Mouse (Mus musculus): ENCODE measurements around the gene Suds3.

Suds3 gene

DNA sequence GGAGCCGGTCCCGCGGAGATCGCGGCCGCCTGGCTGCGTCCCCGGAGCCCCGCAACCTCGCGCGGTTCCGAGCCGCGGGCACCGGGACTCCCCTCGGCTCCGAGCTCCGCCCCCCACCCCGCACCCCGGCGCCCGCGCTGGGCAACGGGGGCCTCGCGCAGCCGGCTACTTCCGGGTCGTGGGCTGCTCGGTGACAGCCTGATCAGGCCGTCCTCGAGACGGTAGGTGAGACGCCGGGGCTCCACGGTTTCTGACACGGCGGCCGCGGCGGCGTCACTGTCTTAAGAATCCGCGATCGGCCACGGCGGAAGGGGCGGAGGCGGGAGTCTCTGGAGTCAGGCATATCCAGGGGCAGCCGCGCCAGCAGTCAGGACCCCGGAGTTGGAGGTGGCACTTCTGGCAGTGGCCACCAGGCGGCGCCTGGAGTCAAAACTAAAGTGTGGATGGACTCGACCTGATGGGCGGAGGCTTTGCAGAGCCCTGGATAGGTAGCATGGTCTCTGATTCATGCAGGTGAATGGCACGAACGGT lies at the start of gene Suds3:
Gene Suds3 (minus strand): TSS at position 278 of the 531 bp plus-strand sequence.
- DNase-seq (ENCODE audit: extremely low spot score, low read depth, low spot score) = peak; percentile 80

DNA sequence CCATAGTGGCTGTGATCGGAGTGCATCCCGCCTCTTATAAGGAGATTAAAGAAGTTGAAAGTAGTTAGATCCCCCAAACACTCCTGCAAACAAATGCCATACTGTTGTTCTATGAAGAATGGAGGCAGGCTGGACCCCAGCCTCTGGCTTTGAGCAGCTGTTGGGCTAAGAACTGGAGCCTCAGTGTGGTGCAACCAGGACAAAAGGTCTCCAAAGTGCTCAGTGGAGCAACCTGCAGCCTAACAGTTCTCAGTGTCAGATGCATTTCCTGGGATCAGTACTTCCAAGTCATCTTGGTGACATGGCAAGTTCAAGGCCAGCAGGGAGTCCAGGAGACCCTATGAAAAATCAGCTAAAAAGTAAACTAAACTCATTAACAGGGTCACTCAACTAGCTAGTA lies 49.0 kb upstream of the Suds3 start:
- no peak for DNase-seq (ENCODE audit: extremely low spot score, low read depth, low spot score)

DNA sequence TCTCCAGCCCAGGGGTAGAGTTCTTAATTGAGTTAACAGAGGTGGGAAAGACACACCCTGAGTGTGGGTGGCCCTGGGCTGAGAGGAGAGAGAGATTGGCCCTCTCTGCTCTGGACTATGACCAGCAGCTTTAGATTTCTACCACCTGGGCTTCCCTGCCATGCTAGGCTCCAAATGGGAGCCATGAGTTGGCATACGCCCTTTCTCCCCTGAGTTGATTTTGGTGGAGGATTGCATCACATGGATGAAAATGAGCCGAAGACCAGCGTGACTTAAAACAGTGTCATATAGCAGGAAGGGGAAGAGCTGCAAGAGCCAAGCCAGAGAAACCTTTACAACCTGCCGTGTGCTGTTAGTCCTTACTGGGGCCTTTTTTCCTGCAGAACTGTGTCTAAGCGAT lies 48.6 kb upstream of the Suds3 start:
- no peak for DNase-seq (ENCODE audit: extremely low spot score, low read depth, low spot score)

DNA sequence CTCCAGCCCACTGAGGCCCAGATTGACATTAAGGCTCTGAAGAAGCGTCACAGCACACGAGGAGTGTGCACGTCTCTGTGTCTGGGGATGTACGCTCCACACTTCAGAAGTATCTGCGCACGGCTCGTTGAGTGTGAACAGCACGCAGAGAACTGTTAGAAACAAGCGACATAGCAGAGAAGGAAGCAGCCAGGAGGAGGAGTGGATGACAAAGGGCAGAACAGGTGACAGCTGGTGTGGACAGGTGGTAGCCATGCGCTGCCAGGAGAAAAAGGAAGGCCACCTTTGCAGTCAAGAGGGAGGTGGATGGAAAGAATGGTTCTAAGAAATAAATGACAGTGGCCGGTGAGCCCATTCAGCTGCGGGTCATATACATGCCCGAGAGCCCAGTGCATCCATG lies 47.9 kb upstream of the Suds3 start:
- no peak for DNase-seq (ENCODE audit: extremely low spot score, low read depth, low spot score)

DNA sequence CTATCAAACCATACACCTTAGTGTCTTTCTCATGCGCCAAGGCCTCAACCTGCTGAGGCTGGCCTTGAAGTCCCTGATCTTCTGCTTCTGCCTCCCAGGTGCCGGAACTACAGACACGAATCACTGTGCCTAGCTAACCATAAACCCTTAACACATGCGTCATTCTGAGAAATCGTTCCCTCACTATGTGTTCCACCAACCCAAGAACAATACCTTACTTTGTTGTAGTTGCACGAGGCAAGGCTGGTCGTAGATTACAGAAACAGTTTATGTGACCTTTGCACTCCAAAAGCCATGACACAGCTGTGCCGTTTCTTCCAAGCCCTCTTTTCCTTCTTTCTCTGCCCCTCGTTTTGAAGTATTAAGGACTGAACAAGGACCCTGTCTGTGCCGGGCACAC lies 44.6 kb upstream of the Suds3 start:
- no peak for DNase-seq (ENCODE audit: extremely low spot score, low read depth, low spot score)

DNA sequence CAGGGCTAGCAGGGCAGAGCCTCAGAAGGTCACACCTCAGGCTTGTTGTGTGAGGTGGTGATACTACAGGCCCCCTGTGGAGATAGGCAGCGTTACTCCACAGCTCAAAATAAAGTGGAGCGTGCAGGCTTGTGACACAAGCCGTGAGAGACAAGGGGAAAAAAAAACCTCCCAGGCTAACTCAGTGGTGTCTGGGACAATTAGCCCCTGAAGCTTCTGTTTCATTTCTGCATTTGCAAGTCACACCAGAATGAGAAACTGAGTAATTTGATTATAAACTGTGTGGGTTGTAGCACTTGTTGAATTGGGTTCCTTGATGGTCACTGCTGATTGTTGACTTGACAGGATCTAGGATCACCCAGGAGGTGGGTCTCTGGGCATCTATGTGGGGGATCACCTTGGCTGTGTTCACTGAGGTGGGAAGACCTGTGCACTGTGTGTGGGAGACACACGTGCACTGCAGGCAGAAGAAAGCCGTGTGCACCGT lies 43.9 kb upstream of the Suds3 start:
- DNase-seq (ENCODE audit: extremely low spot score, low read depth, low spot score) = no peak

DNA sequence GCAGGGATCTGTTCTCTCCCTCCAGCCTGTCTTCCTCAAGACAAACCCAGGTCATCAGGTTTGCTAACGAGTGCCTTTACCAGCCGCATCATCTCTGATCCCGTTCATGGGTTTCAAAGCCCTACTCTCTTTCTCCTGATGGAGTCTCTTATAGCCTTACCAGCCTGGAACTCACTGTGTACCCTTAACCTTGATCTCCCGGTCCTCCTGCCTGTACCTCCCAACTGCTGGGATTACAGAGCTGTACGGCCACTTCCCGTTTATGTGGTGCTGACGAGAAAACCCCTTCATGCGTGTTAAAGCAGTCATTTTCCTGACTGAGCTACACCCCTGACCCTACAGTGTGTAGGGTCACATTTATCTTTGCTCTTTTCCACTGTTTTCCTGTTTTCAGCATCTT lies 43.4 kb upstream of the Suds3 start:
- no peak for DNase-seq (ENCODE audit: extremely low spot score, low read depth, low spot score)

DNA sequence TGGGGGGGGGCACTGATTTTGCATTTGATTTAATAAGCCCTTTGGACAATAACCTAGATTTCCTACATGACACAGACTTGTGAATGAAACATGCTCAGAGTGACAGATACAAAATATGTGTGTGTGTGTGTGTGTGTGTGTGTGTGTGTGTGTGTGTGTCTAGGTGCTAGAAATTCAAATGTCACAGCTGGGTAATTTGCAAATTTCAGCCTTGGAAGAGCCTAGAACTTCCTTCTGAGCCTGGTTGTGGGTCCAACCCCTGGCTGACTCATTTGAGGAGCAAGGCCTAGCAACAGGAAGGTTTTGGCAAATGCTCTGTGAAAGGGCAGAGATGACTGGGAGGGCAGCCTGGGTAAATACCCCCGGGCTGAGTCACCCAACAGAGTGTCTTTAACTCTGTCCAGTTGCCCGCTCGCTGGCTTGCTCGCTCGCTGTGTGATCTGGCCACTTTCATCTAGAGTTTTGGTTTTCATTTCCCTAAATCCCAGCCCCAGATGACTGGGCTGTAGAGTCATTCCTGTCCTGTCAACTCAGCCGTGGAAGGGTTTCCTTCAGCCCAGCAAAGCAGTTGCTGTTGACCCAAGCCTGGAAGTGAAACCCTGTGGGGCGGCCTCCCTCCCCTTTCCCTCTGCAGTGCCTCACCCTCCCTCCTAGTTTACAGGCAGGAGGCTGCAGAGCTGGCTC lies 42.6 kb upstream of the Suds3 start:
- DNase-seq (ENCODE audit: extremely low spot score, low read depth, low spot score) = no peak

DNA sequence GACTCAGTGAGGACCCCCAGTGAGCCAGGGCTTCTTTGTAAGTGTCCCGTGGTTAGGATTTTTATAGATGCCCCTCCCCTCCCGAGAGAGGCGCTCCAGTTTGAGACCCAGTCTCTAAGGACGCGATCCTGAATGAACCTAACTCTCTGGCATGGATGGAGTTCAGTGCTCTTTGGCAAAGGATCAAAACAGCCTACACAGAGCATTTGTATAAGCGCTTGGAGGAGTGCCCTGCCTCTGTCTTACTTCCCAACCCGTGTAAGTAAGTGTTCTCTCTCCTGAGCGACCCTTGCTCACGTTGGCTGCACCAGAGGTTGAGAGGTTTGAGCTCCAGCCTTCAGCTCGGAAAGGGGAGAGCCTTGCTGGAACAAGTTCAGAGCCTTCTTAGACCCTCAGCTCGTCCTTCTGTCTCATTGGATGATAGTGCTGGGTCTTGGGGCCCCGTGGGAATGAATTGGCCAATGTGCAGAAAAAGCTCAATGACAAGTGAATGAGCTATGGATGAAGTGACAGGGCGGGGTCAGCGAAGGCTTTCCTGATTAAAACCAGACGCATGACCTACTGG lies 37.7 kb upstream of the Suds3 start:
- no peak for DNase-seq (ENCODE audit: extremely low spot score, low read depth, low spot score)

DNA sequence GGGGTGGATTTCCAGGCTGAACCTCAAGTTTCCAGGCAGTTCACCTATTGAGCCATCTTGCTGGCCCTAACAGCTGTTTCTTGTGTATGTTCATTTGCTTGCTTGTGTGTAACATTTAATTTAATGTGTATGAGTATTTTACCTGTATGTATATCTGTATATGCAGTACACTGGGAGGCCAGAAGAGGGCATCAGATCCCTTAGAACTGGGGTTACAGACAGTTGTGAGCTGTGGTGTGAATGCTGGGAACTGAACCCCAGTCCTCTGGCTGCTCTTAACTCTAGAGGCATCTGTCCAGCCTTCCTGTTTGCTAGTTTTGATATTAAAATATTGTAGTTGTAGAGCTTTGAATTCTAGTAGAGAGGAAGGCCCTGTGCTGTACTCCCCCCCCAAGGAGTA lies 37.0 kb upstream of the Suds3 start:
- no peak for DNase-seq (ENCODE audit: extremely low spot score, low read depth, low spot score)

DNA sequence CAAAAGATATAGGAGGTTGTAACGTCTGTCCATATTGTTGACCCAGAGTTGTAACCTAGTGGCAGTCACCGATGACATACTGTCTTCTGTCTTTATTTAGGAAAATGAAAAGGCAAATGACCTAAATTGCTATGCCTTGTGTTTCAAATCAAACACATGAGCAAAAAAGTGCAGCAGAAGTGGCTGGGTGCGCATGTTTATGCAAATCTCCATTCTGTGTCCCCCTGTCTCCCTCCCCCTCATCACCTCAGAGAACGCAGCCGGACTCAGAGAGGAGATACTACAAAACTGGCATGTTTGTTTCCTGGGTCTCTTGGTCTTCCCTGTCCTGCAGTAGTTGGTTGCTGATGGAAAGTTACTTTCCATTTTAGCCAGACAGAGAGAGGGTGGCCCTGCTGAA lies 34.2 kb upstream of the Suds3 start:
- no peak for DNase-seq (ENCODE audit: extremely low spot score, low read depth, low spot score)

DNA sequence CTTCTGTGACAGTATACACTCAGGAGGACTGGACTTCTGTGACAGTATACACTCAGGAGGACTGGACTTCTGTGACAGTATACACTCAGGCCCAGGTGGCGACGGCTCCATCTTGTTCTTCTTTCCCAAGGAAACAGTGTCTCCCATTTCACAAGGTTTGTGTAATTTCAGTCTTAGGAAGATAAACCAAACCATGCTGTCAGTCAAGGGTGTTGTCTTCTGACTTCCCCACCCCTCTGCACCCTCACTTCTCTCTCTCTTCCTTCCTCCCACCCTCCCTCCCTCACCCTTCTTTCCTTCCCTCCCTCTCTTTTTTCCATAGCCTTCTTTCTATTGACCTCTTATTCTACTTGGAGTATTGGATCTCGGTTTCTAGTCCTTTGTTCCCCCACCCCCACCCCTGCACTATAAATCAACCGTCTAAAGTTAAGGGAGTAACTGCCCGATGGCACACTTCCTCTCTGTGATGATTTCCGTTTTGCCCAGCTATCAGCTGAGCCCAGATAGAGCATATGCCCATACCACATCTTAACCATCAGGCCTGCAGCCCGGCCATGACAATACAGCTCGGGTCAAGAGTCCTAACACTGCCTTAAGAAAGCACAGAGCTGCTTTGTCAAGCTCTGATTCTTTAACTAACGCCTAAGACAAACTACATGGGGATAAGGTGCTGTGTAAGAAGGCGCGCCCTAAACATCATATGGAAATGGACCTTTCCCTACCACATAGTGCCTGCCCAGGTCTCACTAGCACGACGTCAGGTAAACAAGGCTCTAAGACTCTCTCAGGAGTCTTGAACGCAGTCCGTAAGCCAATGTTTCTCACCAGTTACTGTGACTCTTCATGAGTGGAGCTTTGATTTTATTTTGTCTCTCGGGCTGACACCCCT lies 33.4 kb upstream of the Suds3 start:
- DNase-seq (ENCODE audit: extremely low spot score, low read depth, low spot score) = no peak

DNA sequence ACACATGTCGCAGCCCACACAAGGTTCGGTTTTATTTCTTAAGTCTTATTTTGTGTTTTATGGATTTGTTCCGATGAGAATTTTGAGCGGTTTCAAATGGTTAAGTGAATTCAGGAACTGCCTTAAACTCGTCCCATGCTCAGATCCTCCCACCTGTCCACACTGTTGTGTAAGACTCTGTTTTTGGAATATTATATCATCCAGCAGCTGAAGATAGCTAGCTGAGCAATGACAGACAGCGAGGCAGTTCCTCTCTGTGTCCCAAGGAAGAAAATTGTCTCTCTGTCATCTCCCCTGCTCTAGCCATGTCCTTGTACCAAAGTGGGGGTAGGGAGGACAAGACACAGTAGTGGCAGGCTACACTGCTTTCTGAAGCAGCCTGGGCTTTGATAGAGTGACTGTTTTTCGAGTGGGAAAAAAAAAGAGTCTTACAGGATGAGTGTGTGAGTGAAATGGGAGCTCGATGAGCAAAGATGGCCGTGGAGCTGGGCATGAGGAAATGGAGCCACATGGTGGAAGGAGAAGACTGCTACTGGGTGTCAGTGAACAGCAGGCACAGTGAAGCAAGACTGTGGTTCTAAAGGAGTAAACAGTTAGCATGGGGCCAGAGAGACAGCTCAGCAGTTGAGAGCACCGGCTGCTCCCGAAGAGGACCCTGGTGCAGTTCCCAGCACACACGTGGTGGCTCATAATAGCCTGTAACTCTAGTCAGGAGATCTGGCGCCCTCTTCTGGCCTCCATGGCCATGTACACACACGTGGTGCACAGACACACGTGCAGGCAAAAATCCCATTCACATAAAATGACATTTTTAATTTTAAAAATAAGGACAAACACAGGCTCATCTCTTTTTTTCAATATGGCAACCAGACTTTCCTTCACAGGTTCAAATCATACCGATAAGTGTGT lies 31.5 kb upstream of the Suds3 start:
- no peak for DNase-seq (ENCODE audit: extremely low spot score, low read depth, low spot score)

DNA sequence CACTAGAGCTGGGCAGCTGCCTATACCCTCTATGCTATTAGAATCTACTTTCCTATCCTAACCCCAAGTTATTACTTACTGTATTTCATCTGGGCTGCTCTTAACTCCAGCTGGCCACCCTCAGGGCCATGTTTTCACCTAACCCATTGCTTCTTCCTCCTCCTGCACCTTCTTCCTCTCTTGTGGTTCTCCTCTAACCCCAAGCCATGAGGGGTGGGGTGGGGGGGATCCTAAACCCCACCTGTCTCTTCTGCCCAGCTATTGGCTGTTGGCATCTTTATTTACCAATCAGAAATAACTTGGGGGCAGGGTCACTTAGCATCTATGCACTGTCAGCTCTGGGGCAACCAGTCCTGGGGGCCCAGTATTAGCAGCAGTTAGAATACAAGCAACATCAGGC lies 30.3 kb upstream of the Suds3 start:
- no peak for DNase-seq (ENCODE audit: extremely low spot score, low read depth, low spot score)

DNA sequence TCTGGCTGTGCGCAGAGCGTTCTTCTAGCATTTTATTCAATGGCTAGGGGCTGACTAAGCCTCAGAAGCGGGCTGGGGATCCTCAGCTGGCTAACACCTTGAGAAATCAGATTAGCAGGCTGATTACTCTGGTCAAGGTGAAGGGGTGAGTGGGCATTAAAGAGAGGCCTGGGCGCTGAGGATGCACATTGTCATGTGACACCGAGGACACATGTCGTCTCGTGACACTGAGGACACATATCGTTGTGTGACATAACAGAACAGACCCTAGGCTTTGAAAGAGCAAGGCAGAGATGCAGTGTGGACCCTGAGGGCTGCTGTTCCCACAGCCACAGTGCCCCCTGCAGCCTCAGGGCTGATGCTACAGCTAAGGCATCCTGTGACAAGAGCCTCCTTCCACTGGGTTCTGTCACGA lies 27.8 kb upstream of the Suds3 start:
- DNase-seq (ENCODE audit: extremely low spot score, low read depth, low spot score) = no peak

DNA sequence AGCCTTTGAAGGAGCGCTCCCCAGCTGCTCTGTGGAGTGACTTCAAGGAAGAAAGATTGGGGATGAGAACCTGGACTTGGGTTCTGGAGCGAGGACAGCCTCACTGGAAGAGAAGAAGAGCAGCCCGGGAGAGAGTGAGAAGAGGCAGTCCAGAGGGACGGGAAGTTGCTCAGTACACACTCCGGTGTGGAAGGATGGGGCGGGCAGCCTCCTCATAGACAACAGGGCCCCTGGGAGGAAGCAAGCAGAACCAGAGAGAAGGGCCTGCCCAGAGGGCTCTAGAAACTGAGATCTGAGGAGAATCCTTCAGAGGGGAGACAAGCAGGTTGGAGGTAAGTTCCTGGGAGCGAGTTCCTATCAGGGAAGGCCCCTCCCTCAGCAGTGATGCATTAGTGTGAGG lies 24.5 kb upstream of the Suds3 start:
- DNase-seq (ENCODE audit: extremely low spot score, low read depth, low spot score) = no peak

DNA sequence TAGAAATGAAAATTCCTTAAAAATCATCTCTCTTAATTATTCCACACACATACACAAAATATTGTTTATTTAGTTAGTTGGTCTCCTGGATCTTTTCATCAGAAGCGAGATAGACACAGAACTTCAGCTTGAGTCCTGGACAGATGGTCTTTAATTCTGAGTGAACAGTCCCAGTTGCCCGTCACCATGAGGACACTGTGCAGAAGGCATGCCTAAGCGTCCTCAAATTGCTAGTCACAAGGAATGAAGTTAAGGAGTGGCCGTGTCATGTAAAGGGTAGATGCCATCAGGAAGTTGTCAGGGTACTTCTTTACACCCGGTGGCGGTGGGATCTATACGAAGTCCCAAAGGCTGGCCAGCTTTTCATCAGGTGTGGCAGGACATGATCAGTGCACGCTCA lies 23.9 kb upstream of the Suds3 start:
- DNase-seq (ENCODE audit: extremely low spot score, low read depth, low spot score) = no peak

DNA sequence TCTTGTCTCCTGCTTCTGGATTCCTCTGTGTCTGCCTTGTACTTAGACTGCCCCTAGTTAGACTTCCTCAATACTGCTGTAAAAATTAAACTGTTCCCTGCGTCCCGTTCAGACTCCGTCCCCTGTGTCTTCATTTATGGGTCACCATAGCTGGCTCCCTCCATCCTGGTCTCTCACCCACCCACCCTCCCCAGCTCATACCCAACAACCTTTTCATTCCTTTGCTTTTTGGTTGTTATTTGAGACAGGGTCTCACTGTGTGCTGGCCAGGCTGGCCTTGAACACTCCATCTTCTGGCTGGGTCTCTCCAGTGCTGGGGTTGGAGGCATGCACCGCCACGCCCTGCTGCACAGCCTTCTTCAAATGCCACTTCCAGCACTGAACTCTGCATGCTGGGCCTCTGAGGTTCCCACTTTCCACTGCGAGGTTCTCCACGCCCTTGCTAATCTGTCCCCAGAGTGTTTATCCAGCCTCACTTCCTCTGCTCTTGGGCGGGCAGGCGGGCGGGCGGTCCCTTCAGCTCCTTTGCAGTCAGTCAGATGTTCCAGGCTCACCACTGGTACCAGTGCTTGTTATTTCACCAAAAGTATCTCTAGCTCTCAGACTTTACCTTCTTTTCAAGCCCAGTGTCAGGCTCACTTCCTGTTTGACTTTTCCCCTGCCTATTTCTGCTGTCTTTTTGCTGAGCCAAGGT lies 22.5 kb upstream of the Suds3 start:
- DNase-seq (ENCODE audit: extremely low spot score, low read depth, low spot score) = no peak

DNA sequence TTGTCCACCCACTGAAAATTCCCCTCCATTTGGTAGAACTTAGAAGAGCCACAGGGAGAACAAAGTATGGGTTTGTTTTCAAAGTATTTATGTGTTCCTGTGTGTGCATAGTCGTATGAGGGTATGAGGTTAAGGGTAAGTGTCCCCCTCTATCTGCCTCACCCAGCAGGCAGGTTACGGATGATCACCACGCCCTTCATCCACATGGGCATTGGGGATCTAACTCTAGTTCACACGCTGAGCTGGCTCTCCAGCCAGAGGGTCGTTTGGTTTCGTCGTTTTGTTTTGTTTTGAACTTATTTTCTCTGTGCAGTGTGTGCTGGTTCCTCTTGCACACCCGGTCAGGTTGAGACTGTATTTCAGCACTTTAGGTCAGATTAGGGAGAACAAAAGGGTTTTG lies 21.7 kb upstream of the Suds3 start:
- DNase-seq (ENCODE audit: extremely low spot score, low read depth, low spot score) = no peak

DNA sequence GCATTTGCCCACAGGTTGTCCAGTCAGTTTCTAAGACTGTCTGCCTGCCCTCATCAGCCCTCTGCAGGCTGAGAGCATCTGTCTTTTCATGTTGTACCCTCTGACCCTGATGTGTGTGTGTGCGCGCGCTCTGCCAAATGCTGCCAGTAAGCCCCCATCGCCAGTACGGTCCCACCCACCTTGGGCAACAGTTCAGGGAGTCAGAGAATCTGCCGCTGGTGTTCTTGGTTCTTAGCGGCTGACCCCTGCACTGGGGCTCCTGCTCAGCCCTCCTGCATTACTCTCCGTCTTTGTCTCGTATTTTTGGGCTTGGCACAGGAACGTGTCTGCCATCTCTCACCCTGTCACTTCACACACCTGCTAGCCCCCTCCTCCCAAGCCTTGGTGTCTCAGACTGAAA lies 21.1 kb upstream of the Suds3 start:
- no peak for DNase-seq (ENCODE audit: extremely low spot score, low read depth, low spot score)

Measured in hindlimb bud, embryonic 11.5 days (tissue).